Mouse (Mus musculus) hindbrain, embryonic 13.5 days (tissue): ENCODE measurements around the gene Gfy. TPM values are rescaled to one million over a fixed set of nuclear protein-coding genes. Genes with fewer than 3 reads are reported as not detected.

ENCODE experiments used
- ATAC-seq: fragments of 200-750 bp; cut with Nextera tagmentation; 2 replicates; pipeline ENCODE4 v1.8.0; 2017; ENCODE audit warnings: moderate TSS enrichment; ENCODE audit not compliant: low FRiP score
- H3K27ac ChIP-seq: fragments of 300-500 bp; sonication (generic); 2 replicates; pipeline ENCODE4 v1.5.1; 2015; ENCODE audit warnings: inconsistent platforms, mild to moderate bottlenecking, moderate library complexity
- H3K27me3 ChIP-seq: fragments of 300-500 bp; sonication (generic); 2 replicates; pipeline ENCODE4 v1.6.1; 2015; ENCODE audit warnings: mild to moderate bottlenecking, inconsistent platforms
- H3K36me3 ChIP-seq: fragments of 300-500 bp; sonication (generic); 2 replicates; pipeline ENCODE4 v1.6.1; 2015; ENCODE audit warnings: mild to moderate bottlenecking, inconsistent platforms
- H3K4me1 ChIP-seq: fragments of 300-500 bp; sonication (generic); replicated peaks from 2 replicates; pipeline ENCODE4 v1.6.1; 2015; ENCODE audit warnings: inconsistent platforms
- H3K4me2 ChIP-seq: fragments of 300-500 bp; sonication (generic); 2 replicates; pipeline ENCODE4 v1.6.1; 2015; ENCODE audit warnings: inconsistent platforms, mild to moderate bottlenecking, moderate library complexity
- H3K4me3 ChIP-seq: fragments of 300-500 bp; sonication (generic); 2 replicates; pipeline ENCODE4 v1.5.1; 2015; ENCODE audit warnings: mild to moderate bottlenecking, inconsistent platforms
- H3K9ac ChIP-seq: fragments of 300-500 bp; sonication (generic); 2 replicates; pipeline ENCODE4 v1.6.1; 2015; ENCODE audit warnings: mild to moderate bottlenecking, inconsistent platforms
- H3K9me3 ChIP-seq: fragments of 300-500 bp; sonication (generic); 2 replicates; pipeline ENCODE4 v1.6.1; 2016; ENCODE audit warnings: inconsistent platforms
- WGBS: fragments of 180-500 bp; shearing (Covaris S2); methylation state at CpG from one replicate; pipeline ENCODE4 v1.1.7; 2015; 5-methylcytosine and 5-hydroxymethylcytosine counted together
- polyA plus RNA-seq: library from polyadenylated mRNA; unstranded; fragments of >200 nt; fragmentation: Nextera tagmentation; extraction: Ambion mirVana; gene quantifications from 2 replicates; pipeline ENCODE4 v1.2.1, GENCODE M21; 2015

Gene Gfy
- not detected in 2 replicates for polyA plus RNA-seq

DNA sequence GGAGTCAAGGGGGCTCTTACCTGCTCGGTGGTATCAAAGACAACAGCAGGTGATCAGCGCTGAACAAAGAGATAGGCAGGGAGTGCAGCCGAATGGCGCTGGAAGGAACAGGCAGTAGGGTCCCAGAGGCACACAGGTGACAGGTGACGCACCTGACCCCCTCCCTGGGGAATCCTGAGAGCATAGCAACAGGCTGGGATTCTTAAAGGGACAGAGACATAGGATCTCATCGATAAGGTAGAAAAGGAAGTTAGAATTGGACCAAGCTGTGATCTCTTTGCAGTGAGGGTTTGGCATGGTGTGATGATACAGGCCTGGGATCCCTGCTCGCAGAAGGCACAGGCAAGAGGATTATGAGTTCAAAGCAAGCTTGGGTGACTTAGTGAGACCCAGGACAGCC lies at the start of gene Gfy:
Gene Gfy (minus strand): TSS at position 101 of the 400 bp plus-strand sequence.
- H3K9ac ChIP-seq, result no peak within 1 kb of the TSS
- WGBS, result 26% methylated on average over 7 of the region's 7 CpGs
- H3K9me3 ChIP-seq, result no peaks in the 10 kb centered on the region
- H3K4me3 ChIP-seq, result no peak within 1 kb of the TSS
- H3K4me2 ChIP-seq, result no peak within 1 kb of the TSS
- no peaks in the 10 kb centered on the region for H3K36me3 ChIP-seq
- peaks cover 34% of the 10 kb centered on the region for H3K4me1 ChIP-seq
- H3K27ac ChIP-seq, result no peak within 1 kb of the TSS
- peaks cover 100% of the 10 kb centered on the region for H3K27me3 ChIP-seq
- ATAC-seq, result no peak

DNA sequence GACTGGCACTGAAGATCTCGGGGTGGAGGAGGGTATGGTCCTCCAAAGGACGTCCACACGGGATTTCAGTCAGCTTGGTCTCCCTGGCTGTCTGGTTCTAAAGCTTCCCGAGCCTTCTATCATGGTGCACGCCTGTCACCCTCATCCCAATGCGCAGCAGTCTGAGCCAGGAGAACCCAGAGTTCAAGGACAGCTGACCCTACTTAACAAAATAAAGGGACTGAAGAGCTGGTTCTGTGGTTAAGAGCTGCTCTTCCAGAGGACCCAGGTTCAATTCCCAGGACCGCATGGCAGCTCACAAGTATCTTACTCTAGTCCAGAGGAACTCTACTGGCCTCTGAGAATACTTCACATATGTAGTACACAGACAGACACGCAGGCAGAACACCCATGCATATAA lies 49.7 kb upstream of the Gfy start:
- Histone ChIP-seq H3K4me1 (peaks cover 14% of the 10 kb centered on the region), H3K9ac (no peak overlapping the region), H3K36me3 (peaks cover 56% of the 10 kb centered on the region), H3K4me3 (no peak overlapping the region), H3K9me3 (no peaks in the 10 kb centered on the region), H3K4me2 (no peak overlapping the region), H3K27me3 (peaks cover 6% of the 10 kb centered on the region), H3K27ac (no peak overlapping the region)
- WGBS, result 96% methylated on average over 8 of the region's 8 CpGs
- ATAC-seq, result no peak

DNA sequence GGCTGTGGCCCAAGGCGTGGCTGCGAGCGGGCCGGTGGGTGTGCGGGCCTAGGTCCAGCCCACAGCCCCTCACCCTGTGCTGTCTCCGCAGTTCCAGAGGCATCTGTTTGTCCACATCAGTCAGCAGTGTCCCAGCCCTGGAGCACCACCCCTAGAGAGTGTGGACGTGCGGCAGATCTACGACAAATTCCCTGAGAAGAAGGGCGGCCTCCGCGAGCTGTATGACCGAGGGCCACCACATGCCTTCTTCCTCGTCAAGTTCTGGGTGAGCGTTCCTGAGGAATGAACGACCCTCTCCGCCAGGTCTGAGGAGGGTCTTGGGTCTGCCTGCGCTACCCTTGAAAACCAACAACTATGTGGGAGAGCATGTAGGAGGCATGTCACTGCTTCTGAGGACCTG lies 49.2 kb upstream of the Gfy start:
- Histone ChIP-seq H3K36me3 (peaks cover 60% of the 10 kb centered on the region), H3K27me3 (peaks cover 1% of the 10 kb centered on the region; the same call in 1 of the 2 replicates), H3K4me1 (peaks cover 9% of the 10 kb centered on the region), H3K9ac (no peak overlapping the region), H3K27ac (no peak overlapping the region), H3K4me2 (no peak overlapping the region), H3K9me3 (no peaks in the 10 kb centered on the region), H3K4me3 (no peak overlapping the region)
- no peak for ATAC-seq
- WGBS, result 95% methylated on average over 18 of the region's 18 CpGs

DNA sequence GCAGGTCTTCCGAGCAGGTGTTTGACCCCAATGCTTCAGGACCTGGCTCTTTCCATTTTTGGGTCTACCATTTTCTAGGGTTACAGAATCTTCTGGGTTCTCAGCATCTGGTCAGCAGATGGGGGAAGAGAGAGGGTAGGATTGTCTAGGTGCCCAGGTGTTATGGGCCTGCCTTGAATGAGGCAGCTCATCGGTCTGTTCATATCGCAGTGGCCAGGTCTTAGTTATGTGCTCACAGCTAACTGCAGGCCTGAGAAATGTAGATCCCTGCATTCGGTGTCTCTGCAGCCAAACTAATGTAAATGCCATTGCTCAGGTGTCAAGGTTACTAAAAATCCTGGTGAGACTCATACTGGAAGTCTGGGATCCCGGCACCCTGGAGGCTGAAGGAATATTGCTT lies 47.1 kb upstream of the Gfy start:
- no peak overlapping the region for H3K4me2 ChIP-seq
- H3K36me3 ChIP-seq, result peaks cover 55% of the 10 kb centered on the region
- H3K9me3 ChIP-seq, result no peaks in the 10 kb centered on the region
- no peaks in the 10 kb centered on the region for H3K27me3 ChIP-seq
- H3K4me1 ChIP-seq, result peaks cover 6% of the 10 kb centered on the region; the same call in 1 of the 2 replicates
- no peak overlapping the region for H3K9ac ChIP-seq
- ATAC-seq, result no peak
- no peak overlapping the region for H3K4me3 ChIP-seq
- WGBS, result 100% methylated on average over 5 of the region's 5 CpGs
- H3K27ac ChIP-seq, result no peak overlapping the region

DNA sequence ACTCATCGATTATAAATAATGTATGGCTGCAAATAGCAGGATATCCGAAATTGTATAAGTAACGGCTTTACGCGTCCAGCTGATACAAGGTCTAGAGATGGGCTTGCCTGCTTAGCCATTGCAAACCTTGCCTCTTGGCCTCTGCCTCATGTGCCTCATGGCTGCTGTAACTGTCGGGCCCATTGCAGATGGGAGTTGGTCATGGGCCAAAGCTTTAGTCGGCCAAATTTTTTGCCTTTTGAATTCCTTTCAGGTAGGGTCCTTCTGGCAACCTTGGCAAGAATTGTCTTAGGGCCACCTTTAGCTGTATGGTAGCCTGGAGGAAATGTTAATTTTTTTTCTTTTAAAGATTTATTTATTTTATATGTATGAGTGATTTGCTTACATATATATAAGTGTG lies 45.5 kb upstream of the Gfy start:
- peaks cover 59% of the 10 kb centered on the region for H3K36me3 ChIP-seq
- ATAC-seq, result no peak
- no peak overlapping the region for H3K4me3 ChIP-seq
- WGBS, result 96% methylated on average over 7 of the region's 7 CpGs
- H3K4me2 ChIP-seq, result no peak overlapping the region
- H3K9ac ChIP-seq, result no peak overlapping the region
- peaks cover 8% of the 10 kb centered on the region; the same call in 1 of the 2 replicates for H3K4me1 ChIP-seq
- H3K9me3 ChIP-seq, result no peaks in the 10 kb centered on the region
- H3K27me3 ChIP-seq, result no peaks in the 10 kb centered on the region
- H3K27ac ChIP-seq, result no peak overlapping the region

DNA sequence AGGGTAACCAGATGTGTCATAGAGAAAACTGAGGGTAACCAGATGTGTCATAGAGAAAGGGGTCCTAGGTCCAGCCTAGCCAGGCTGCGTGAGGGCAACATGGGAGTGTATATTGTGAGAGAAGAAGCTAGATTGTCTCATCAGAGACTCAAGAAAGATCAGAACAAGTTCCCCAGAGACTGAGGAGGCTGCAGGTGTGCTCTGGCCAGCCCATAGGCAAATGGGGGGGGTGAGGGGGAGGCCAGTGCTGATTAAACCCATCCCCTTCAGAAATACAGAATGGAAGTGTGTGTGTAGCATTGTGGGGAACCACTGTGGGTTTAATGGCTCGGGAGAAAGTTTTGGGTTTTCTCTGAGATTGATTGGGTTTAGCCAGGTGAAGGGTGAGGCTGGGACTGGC lies 42.3 kb upstream of the Gfy start:
- ATAC-seq, result no peak
- no peaks in the 10 kb centered on the region for H3K9me3 ChIP-seq
- H3K4me3 ChIP-seq, result no peak overlapping the region
- WGBS, result 94% methylated on average over 2 of the region's 2 CpGs
- no peak overlapping the region for H3K9ac ChIP-seq
- peaks cover 34% of the 10 kb centered on the region for H3K4me1 ChIP-seq
- no peak overlapping the region for H3K4me2 ChIP-seq
- no peak overlapping the region for H3K27ac ChIP-seq
- peaks cover 36% of the 10 kb centered on the region for H3K36me3 ChIP-seq
- H3K27me3 ChIP-seq, result no peaks in the 10 kb centered on the region

DNA sequence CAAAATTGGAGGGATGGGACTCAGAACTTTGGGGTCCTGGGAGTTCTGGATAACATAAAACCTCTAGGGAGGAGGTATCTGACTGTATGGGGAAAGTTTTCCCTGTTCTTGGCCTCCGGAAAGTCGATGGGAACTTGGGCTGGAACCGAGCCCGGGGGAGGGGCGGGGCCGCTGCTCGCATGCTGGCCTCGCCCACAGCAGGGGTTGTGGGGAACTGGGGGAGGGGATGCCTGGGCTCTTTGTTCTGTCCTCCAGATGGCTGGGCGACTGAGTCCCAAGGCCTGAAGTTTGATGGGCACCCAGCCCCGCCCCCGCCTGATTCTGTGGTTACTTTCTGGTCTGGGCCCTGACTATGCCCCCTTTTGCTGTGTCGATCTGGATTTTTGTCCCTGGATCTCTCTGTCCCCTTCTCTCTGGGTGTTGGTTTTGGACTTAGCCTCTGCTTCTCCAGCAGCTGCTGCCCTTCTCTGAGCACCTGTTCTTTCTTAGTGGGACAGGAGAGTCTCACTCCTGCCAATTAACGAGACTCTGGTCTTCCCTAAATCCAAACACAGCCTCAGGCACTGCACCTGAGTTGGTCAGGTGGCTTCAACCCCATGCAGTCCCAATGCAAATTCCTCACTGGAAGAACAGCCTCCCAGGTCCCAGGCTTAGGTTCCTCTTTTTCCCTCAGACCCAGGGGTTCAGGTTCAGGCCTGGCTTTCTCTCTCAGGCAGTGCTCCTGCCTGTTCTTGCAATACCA lies 37.2 kb upstream of the Gfy start:
- peak overlapping the region; percentile 55 for H3K4me3 ChIP-seq
- H3K36me3 ChIP-seq, result peaks cover 10% of the 10 kb centered on the region
- under 1% methylated on average over 13 of the region's 13 CpGs for WGBS
- no peaks in the 10 kb centered on the region for H3K9me3 ChIP-seq
- peak overlapping the region; percentile 84 for H3K9ac ChIP-seq
- peak overlapping the region; percentile 72 for H3K4me2 ChIP-seq
- peaks cover 14% of the 10 kb centered on the region for H3K27me3 ChIP-seq
- peak overlapping the region; percentile 86 for H3K27ac ChIP-seq
- peaks cover 42% of the 10 kb centered on the region for H3K4me1 ChIP-seq
- ATAC-seq, result peak; percentile 72

DNA sequence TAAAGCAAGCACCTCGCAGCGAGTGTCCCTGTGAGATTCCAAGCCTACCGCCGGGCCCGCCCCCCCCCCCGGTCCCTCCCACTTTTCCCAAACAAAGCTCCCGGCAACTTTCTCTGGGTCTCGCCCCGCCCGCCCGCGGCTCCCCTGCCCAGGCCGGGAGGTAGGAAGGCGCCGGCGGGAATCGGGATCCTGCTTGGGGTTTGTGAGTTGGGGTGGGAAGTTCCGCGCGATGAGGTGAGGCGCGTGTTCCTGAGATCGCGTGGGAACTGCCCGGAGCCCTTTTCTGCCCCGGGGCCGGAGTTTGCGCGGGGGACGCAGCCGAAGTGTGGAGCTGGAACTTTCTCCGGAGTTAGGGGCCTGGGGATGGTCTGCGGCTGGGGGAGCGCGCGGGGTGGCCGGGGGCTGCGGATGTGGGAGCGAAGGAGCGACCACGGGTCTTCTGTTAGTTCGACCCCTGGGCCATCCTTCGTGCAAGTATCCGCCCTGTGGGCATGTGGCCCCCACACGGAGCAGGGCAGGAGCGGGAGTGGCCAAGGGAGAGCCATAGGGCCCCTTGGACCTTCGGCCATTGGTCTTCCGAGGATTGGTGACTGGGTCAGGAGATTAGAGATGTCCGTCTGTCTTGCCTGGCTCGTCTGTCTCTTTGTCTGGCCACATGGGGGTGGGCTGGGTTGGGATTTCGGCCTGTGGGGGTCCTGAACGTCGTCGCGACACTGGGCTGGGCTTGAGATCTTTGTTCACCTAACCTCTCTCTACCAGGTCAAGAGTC lies 36.5 kb upstream of the Gfy start, which contains the start of gene Tead2:
Gene Tead2 (plus strand): TSS at position 81 of the 769 bp plus-strand sequence.
- WGBS, result under 1% methylated on average over 55 of the region's 55 CpGs

DNA sequence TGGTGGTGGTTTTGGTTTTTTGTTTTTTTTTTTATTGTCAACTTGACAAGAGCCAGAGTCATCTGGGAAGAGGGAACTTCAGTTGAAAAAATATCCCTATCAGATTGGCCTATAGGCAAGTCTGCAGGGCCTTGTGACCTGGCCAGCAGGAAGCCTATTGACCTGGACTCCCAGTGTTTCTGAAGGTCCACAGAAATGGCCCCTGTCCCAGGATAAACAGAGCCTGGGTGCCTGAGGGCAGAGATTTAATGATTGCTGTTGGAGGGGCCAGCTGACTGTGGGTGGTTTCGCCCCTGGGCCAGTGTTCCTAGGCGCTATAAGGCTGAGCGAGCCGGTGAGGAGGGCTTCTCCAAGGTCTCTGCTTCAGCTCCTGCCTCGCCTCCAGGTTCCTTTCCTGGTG lies 34.3 kb upstream of the Gfy start:
- no peak for ATAC-seq
- 60% methylated on average over 5 of the region's 5 CpGs for WGBS
- no peaks in the 10 kb centered on the region for H3K9me3 ChIP-seq
- no peaks in the 10 kb centered on the region for H3K36me3 ChIP-seq
- peaks cover 41% of the 10 kb centered on the region for H3K27me3 ChIP-seq
- H3K9ac ChIP-seq, result no peak overlapping the region
- H3K4me2 ChIP-seq, result no peak overlapping the region
- peaks cover 31% of the 10 kb centered on the region for H3K4me1 ChIP-seq
- H3K27ac ChIP-seq, result no peak overlapping the region
- no peak overlapping the region for H3K4me3 ChIP-seq

More for the DNA sequence above, 36.5 kb upstream of the Gfy start, which contains the start of gene Tead2:
- Histone ChIP-seq H3K27ac (peak within 1 kb of the TSS; percentile 86), H3K36me3 (peaks cover 7% of the 10 kb centered on the region), H3K4me1 (peaks cover 38% of the 10 kb centered on the region), H3K9ac (peak within 1 kb of the TSS; percentile 84), H3K4me3 (peak within 1 kb of the TSS; percentile 55), H3K27me3 (peaks cover 21% of the 10 kb centered on the region), H3K9me3 (no peaks in the 10 kb centered on the region), H3K4me2 (peak within 1 kb of the TSS; percentile 72)
- peak; percentile 67 for ATAC-seq

DNA sequence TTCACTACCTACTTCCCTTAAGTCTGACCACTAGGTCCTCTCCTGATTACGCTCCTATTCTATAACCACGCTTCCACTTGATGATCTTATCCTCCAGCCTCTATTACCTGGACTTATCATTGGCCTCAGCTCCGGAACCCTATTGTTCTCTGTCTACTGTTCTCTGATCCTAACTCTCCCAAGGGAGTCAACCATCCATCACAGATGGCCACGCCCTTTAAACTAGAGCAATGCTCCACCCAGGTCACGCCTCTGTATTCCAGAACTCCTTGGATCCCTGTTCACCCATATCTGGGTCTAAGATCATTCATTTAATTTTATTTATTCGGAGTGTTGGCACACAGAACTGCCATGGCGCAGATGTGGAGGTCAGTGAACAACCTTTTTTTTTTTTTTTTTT lies 33.0 kb upstream of the Gfy start:
- Histone ChIP-seq H3K4me3 (no peak overlapping the region), H3K27me3 (peaks cover 41% of the 10 kb centered on the region), H3K36me3 (no peaks in the 10 kb centered on the region), H3K4me1 (peaks cover 19% of the 10 kb centered on the region), H3K27ac (no peak overlapping the region), H3K9ac (no peak overlapping the region), H3K9me3 (no peaks in the 10 kb centered on the region), H3K4me2 (no peak overlapping the region)
- no peak for ATAC-seq
- WGBS, result 74% methylated on average over 7 of the region's 7 CpGs

DNA sequence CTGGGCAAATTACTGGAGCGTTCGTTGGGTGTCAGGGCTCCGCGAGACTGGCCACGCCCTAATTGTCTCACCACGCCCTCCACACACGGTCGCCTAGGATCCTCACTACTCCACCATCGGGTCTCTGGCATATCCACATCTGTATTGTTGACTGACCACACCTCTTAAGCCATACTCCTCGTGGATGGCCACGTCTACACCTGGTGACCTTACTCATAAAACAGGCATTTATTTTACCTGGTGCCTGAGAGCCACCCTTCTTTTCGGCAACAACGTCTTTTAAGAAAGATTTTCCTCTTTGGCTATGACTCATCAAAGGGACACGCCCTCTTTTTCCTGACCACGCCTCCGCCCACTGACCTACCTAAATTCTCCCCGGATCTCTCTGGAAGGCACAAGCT lies 32.5 kb upstream of the Gfy start, which contains the start of gene Dkkl1:
Gene Dkkl1 (minus strand): TSS at position 297 of the 401 bp plus-strand sequence.
- Histone ChIP-seq H3K27ac (no peak within 1 kb of the TSS), H3K4me1 (peaks cover 14% of the 10 kb centered on the region), H3K4me3 (0 out of 2 replicates have a peak within 1 kb of the TSS, but pooled peaks have one; percentile 5), H3K36me3 (no peaks in the 10 kb centered on the region), H3K9ac (no peak within 1 kb of the TSS), H3K27me3 (peaks cover 41% of the 10 kb centered on the region), H3K4me2 (peak within 1 kb of the TSS; percentile 21; the same call in 1 of the 2 replicates), H3K9me3 (no peaks in the 10 kb centered on the region)
- WGBS, result 6% methylated on average over 17 of the region's 17 CpGs
- ATAC-seq, result no peak

DNA sequence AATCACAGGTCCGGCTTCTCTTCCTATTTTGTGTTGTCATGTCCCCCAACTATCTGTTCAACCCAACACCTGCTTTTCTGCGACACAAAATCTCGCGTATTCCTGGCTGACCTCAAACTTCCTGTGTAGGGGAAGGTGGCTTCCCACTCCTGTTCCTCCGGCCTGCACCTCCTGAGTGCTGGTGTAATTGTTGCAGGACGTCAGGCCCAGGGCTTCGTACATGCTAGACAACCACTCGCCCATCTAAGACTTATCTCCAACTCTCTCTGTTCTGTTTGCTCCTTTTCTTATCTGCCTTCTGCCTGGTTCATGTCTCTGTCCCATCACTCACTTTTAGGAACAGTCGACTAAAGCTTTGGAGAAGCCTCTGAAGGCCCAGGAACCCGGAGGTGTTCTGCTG lies 31.7 kb upstream of the Gfy start:
- Histone ChIP-seq H3K4me1 (peaks cover 6% of the 10 kb centered on the region), H3K36me3 (no peaks in the 10 kb centered on the region), H3K4me2 (no peak overlapping the region), H3K4me3 (no peak overlapping the region), H3K27me3 (peaks cover 43% of the 10 kb centered on the region), H3K9ac (no peak overlapping the region), H3K9me3 (no peaks in the 10 kb centered on the region), H3K27ac (no peak overlapping the region)
- no peak for ATAC-seq
- 80% methylated on average over 10 of the region's 10 CpGs for WGBS
